Mouse (Mus musculus) kidney, adult 18-20 months (tissue): ENCODE measurements around the gene Cobll1.

Source experiments
- DNase-seq: peaks from one replicate; pipeline ENCODE4 v3.0.0; 2021

Gene Cobll1

DNA sequence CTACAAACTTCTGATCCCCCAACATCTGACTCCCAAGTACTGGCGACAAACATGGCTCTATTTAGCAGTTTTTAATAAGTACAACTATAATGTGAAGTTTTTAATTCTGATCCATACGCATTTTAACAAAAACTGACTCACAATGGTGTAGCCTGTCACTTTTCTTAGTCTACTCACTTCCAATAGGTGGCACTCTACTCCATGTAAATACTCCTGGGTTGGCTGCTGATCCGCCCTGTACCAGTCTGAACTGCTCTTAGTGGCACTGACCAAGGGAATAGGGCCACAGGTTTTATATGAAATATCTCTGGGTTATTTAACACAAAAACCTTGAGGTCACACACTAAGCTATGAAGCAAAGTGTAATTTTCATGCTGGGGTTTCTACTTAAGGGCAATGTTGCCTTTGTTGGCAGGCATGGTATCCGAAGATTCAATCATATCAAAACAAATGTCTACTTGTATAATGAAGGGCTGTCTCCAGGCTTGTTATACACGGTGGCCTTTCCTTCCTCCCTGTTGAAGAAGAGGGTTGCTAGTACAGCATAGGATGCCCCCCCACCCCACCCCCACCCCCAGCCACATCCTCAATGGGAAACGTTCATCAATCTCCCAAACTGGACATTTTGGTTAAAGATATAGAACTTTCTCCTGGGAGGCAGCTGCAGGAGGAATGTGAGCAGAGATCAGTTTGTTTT, 93.6 kb downstream of the Cobll1 start:
- peak; percentile 55 for DNase-seq

DNA sequence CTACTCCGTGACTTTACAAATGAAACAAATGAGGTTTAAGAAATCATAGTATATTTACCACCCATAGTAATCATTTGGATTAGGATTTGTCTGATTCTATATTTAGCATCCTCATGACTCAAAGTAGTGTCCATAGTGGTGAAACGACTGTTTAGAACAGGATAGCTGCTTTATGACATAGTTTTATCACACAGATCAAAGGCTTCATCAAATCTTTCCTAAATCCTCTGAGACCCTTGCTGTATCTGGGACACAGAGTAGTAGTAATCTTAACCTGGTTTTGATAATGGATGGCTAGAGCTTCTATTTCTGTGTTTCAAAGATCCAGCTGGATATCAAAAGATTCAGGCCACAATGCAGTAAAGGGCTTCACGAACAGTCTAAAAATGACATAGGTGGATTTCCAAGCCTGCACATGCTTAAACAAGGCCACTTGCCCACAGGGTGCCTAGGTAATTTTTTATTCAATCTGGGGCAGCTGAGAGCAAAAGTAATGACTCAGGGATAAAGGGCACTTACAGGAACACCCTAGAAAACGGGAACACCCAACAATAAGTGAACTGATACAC, 98.0 kb downstream of the Cobll1 start:
- no peak for DNase-seq

- no peak for DNase-seq
Observed at GRCm38 (mm10) chr2:65140330-65140922, 98.8 kb downstream of the Cobll1 start.

- no peak for DNase-seq
Observed at GRCm38 (mm10) chr2:65139606-65140329, 99.4 kb downstream of the Cobll1 start.

GRCm38 (mm10) chr2:65138992-65139391, 100.2 kb downstream of the Cobll1 start:
- DNase-seq = no peak

DNA sequence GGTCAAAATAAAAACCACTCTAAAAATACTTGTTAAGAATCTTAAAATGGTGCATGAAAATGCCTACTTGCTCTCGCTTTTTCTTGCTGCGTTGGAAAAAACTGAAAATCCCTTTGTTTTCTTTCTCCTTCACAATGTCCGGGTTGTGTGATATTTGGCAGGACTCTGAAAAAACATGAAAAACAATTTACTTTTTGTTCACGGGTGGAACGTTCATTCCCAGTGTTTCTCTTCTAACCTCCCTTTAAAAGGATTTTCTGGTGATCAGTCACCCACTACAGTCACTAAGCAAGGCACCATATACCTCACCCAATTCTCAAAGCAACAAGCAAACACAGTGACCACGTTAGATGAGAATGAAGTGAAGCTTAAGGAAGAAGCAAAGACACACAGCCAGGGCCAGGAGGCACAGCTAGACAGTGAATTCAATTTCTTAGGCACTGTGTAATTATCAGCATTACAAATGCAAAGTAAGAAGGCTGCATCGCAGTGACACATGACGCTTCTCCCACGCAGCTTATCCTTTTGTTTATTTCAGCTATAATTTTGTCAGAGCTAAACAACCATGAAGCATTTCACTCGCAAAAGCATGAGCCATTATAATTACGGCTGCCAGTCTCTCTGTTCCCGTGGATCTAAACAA, 112.9 kb downstream of the Cobll1 start:
- DNase-seq = no peak

DNA sequence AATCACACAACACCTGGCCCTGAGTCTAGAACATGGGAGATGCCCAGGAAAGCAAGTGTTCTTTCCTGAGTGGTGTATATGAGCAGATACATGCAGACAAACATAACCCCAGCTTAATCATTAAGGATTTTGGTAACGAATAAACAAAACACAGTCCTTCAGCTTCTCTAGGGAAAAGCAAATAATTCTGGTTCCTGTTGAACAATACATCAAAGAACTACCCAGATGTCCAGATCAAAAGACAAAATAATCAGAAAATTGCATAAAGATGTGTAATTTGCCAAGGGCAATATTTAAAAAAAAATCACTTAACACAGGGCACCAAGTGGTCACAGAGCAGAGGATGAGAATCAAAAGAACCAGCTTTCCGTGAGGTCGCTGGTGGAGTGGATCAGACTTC, 115.5 kb downstream of the Cobll1 start:
- no peak for DNase-seq

GRCm38 (mm10) chr2:65121435-65121834, 117.8 kb downstream of the Cobll1 start:
- DNase-seq = no peak

DNA sequence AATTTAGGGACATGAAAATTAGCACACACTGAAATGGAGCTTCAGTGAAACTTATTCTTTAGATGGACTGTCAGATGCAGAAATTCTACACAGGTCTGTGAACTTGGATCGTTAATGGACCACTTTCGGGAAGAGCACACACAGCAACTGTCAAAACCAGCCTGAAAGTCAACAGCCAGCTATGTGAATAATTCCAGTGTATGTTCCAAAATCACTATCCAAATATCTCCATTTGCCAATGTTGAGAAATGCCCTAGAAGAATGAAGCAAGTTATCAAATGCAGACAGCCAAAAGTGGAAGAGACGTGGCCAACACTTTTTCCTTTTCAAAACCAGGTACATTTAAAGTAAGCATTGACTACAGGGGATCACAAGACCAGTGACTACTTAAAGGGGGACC, 118.2 kb downstream of the Cobll1 start:
- DNase-seq = no peak

GRCm38 (mm10) chr2:65120112-65120511, 119.1 kb downstream of the Cobll1 start:
- no peak for DNase-seq

GRCm38 (mm10) chr2:65119667-65120066, 119.5 kb downstream of the Cobll1 start:
- no peak for DNase-seq

- DNase-seq = no peak
Observed at GRCm38 (mm10) chr2:65119076-65119475, 120.1 kb downstream of the Cobll1 start.

- DNase-seq = no peak
Observed at GRCm38 (mm10) chr2:65117859-65118258, 121.3 kb downstream of the Cobll1 start.

- no peak for DNase-seq
Observed at GRCm38 (mm10) chr2:65116428-65117125, 122.6 kb downstream of the Cobll1 start.

DNA sequence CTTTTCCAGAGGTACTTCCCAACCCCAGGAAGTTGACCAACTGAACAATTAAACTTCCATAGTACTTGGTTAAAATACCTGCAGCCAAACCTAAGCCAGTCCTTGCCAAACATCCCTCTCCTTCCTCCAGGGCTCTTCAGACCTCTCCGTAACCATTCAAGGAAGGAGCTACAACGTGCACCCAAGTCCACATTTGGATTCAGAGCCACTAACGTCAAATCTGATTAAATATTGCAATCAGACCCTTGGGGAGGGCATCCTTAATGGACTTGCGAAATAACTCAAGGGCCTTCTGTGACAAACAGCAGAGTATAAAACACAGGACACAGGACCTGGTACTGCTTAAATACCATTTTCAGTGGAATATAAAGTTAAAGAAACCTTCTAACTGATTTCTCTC, 126.0 kb downstream of the Cobll1 start:
- no peak for DNase-seq

- DNase-seq = no peak
Observed at GRCm38 (mm10) chr2:65104569-65104968, 134.6 kb downstream of the Cobll1 start.

GRCm38 (mm10) chr2:65103801-65104200, 135.4 kb downstream of the Cobll1 start:
- no peak for DNase-seq

DNA sequence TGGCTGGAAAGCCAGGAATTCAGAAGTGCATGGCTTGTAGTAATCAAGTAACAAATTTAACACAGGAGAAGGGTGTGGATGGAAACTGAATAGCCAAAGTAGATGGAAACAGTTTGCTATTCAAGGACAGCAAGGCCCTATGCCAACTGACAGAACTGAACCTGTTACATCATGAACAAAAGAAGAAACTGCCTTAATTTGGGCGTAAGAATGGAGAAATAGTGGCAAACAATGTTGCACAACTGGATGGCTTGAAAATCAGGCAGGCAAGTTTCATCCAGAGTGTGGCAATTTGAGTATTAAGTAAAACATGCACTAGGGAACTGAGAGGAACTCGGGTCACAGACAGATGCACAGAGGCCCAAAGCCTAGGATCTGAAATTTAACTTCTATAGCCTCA, 137.8 kb downstream of the Cobll1 start:
- DNase-seq = no peak

- no peak for DNase-seq
Observed at GRCm38 (mm10) chr2:65100001-65100400, 139.2 kb downstream of the Cobll1 start.

DNA sequence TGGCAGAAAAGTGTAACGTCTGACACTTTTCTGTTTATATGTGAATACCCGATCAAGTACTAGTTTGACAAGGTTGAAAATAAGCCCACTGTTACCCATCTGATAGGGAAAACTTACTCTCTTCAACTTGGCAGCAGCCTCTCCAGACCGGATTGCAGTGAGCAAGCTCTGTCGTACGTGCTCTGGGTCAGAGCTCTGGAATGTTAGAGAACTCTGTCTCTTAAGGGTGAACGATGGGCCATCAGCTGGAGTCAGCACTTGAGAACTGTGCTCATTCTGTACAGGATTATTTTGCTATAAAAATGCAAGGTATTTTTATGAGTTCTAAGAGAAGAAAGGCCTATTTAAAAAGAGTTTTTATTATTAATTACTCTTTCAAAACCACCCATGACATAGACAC, 143.6 kb downstream of the Cobll1 start:
- no peak for DNase-seq

DNA sequence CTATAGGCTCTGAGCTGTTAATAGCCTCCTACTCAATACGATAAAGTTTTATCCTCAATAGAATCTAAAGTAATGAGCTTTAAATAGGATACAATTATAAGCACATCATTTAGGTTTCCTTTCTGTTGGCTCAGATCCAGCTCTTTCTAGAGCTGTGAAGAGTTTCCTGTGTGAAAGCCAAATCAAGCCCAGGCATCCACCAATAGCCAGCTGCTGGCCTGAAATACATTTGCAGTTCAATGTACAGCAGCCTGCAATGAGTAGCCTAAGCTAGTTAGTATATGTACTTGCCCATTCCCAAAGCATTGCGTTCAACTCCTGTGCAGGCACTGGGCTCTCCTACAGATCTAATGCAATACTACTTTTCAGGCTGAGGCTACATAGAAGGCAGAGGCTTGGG, 145.2 kb downstream of the Cobll1 start:
- no peak for DNase-seq

DNA sequence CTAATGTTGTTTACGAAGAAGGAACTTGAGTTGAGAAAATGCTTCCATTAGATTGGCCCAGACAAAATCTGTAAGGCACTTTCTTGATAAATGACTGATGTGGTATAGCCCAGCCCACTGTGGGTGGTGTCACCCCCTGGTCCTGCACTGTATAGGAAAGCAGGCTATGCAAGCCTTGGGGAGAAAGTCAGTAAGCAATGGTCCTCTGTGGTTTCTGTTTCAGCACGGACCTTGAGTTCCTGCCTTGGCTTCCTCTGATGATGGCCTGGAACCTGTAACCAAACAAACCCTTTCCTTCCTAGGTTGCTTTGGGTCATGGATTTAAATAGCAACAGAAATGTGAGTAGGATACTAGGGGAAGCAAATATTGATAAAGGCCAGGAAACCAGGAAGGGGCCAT, 148.2 kb downstream of the Cobll1 start:
- no peak for DNase-seq

DNA sequence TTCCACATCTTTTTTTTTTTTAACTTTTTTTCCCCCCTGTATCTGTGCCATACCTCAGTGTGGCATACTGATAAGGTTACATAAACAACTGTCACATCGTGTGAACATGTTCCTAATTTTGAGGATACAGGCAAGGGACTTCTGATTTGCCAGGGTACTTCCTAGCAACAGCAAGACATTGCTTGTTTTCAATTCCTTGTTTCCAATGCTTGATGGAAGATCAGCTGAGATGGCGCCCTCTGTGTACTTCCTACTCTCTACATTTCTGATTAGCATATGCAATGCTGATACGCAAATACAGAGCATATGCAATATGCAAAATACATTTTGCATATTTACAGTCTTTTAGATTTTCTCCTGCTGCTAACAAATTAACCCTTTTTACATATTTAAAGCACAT, 152.0 kb downstream of the Cobll1 start:
- no peak for DNase-seq
